Mouse (Mus musculus) heart, embryonic 16.5 days (tissue): ENCODE measurements around the gene Prn. TPM values are rescaled to one million over a fixed set of nuclear protein-coding genes. Genes with fewer than 3 reads are reported as not detected.
A peak's percentile ranks its signal among the peaks of the same experiment; 100 is the strongest.

Experiments
- ATAC-seq: fragments of 200-750 bp; cut with Nextera tagmentation; replicated peaks from 2 replicates; pipeline ENCODE4 v1.8.0; 2017; ENCODE audit warnings: moderate number of reproducible peaks; ENCODE audit not compliant: insufficient read depth, low FRiP score; ENCODE audit errors: extremely low read depth
- H3K27ac ChIP-seq: fragments of 300-500 bp; sonication (generic); 2 replicates; pipeline ENCODE4 v1.5.1; 2014; ENCODE audit warnings: mild to moderate bottlenecking, low read length, control low read depth, moderate library complexity
- H3K27me3 ChIP-seq: fragments of 300-500 bp; sonication (generic); 2 replicates; pipeline ENCODE4 v1.6.1; 2014; ENCODE audit warnings: low read length, mixed read lengths; ENCODE audit not compliant: control insufficient read depth, insufficient read depth
- H3K36me3 ChIP-seq: fragments of 300-500 bp; sonication (generic); 2 replicates; pipeline ENCODE4 v1.6.1; 2014; ENCODE audit not compliant: control insufficient read depth, insufficient read depth
- H3K4me1 ChIP-seq: fragments of 300-500 bp; sonication (generic); 2 replicates; pipeline ENCODE4 v1.6.1; 2014; ENCODE audit warnings: low read length, mixed read lengths; ENCODE audit not compliant: control insufficient read depth, insufficient read depth
- H3K4me2 ChIP-seq: fragments of 300-500 bp; sonication (generic); 2 replicates; pipeline ENCODE4 v1.6.1; 2014; ENCODE audit warnings: low read depth, mild to moderate bottlenecking, control low read depth, low read length
- H3K4me3 ChIP-seq: fragments of 300-500 bp; sonication (generic); 2 replicates; pipeline ENCODE4 v1.5.1; 2014; ENCODE audit warnings: mild to moderate bottlenecking, control low read depth, low read length
- H3K9ac ChIP-seq: fragments of 300-500 bp; sonication (generic); 2 replicates; pipeline ENCODE4 v1.6.1; 2014; ENCODE audit warnings: low read length, control low read depth
- H3K9me3 ChIP-seq: fragments of 300-500 bp; sonication (generic); replicated peaks from 2 replicates; pipeline ENCODE4 v1.6.1; 2016; ENCODE audit warnings: low read length; ENCODE audit not compliant: control insufficient read depth
- WGBS: fragments of 180-500 bp; shearing (Covaris S2); extraction: QIAGEN DNeasy Blood & Tissue Kit; methylation state at CpG from one replicate; pipeline ENCODE4 v1.1.7; 2014; 5-methylcytosine and 5-hydroxymethylcytosine counted together
- polyA plus RNA-seq: library from polyadenylated mRNA; unstranded; fragments of >200 nt; fragmentation: Nextera tagmentation; extraction: Ambion mirVana; gene quantifications from 2 replicates; pipeline ENCODE4 v1.2.1, GENCODE M21; 2015

Prn gene
- polyA plus RNA-seq, 1 experiment from 2014 or later = not detected

DNA sequence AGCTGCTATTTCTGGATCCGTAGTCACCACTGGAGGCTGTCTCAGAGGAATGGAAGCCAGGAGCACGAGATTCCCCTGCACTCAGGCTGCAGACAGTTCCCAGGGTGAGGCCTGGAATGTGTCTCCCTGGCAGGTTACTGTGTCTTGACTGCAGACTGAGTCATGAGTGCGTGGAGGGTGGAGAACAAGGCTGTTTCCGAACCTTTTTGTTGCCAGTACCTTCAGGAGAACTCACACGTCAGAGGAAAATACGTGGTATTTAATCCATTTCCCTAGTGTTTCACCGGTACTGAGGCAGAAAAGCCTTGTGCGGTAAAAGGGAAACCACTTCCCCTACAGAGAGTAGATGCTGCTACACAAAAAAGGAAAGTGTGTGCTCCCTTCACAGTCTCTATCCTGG, 6.9 kb upstream of the Prn start:
- WGBS = 7% methylated on average over 8 of the region's 8 CpGs
- H3K4me1 ChIP-seq = peaks cover 21% of the 10 kb centered on the region
- no peaks in the 10 kb centered on the region for H3K36me3 ChIP-seq
- no peaks in the 10 kb centered on the region for H3K9me3 ChIP-seq
- peak overlapping the region; percentile 10; the same call in 1 of the 2 replicates for H3K4me2 ChIP-seq
- peak overlapping the region; percentile 87 for H3K27ac ChIP-seq
- ATAC-seq = peak; percentile 89
- H3K27me3 ChIP-seq = no peaks in the 10 kb centered on the region
- H3K4me3 ChIP-seq = no peak overlapping the region
- peak overlapping the region; percentile 54; the same call in 1 of the 2 replicates for H3K9ac ChIP-seq

DNA sequence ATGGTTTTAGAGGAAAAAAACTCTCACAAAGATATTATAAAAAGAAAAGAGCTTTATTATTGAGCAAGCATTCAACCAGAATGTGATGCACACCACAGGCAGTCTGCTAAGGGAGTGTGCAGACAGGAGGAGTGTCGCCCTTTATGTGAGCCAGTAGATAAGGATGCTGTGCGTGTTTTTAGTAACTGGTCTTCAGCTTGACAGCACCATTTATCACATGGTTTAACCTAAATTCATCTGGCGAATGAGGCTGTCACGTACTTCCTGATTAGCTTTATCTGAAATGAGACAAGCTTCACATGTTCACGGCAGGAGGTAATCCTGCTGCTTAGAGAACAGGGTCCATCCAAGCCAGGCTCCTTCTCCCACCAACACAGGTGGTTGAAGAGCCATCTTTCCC, 4.7 kb upstream of the Prn start:
- WGBS = 19% methylated on average over 5 of the region's 5 CpGs
- H3K36me3 ChIP-seq = no peaks in the 10 kb centered on the region
- H3K9me3 ChIP-seq = no peaks in the 10 kb centered on the region
- no peaks in the 10 kb centered on the region for H3K27me3 ChIP-seq
- peaks cover 25% of the 10 kb centered on the region for H3K4me1 ChIP-seq
- H3K4me3 ChIP-seq = no peak overlapping the region
- H3K27ac ChIP-seq = no peak overlapping the region
- no peak overlapping the region for H3K4me2 ChIP-seq
- ATAC-seq = no peak
- no peak overlapping the region for H3K9ac ChIP-seq

DNA sequence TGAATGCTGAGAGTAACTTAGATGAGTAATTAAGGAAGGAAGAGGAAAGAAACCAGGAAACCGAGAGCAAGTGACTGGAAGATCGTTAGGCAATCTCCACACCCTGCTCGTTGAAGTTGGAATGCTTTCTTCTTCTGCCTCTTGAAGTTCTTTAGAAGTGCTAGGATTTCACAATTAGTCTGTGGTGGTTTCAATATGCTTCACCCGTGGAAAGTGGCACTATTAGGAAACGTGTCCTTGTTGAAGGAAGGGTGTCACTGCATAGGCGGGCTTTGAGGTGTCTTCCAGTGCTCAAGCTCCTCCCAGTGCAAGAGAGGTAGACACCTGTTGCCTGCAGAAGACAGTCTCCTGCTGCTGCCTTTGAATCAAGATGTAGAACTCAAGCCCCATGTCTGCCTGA, 4.0 kb upstream of the Prn start:
- Histone ChIP-seq H3K4me1 (peaks cover 25% of the 10 kb centered on the region), H3K4me2 (no peak overlapping the region), H3K4me3 (no peak overlapping the region), H3K9me3 (no peaks in the 10 kb centered on the region), H3K36me3 (no peaks in the 10 kb centered on the region), H3K9ac (no peak overlapping the region), H3K27ac (no peak overlapping the region), H3K27me3 (no peaks in the 10 kb centered on the region)
- WGBS = 62% methylated on average over 6 of the region's 6 CpGs
- no peak for ATAC-seq

GRCm38 (mm10) chr2:131906266-131906665, 3.5 kb upstream of the Prn start:
- H3K4me2 ChIP-seq = no peak overlapping the region
- ATAC-seq = no peak
- no peaks in the 10 kb centered on the region for H3K9me3 ChIP-seq
- H3K36me3 ChIP-seq = no peaks in the 10 kb centered on the region
- H3K9ac ChIP-seq = no peak overlapping the region
- peaks cover 29% of the 10 kb centered on the region for H3K4me1 ChIP-seq
- WGBS = 90% methylated on average over 3 of the region's 3 CpGs
- no peaks in the 10 kb centered on the region for H3K27me3 ChIP-seq
- H3K4me3 ChIP-seq = no peak overlapping the region
- no peak overlapping the region for H3K27ac ChIP-seq

GRCm38 (mm10) chr2:131906846-131907245, 2.9 kb upstream of the Prn start:
- H3K4me1 ChIP-seq = peaks cover 34% of the 10 kb centered on the region
- ATAC-seq = no peak

GRCm38 (mm10) chr2:131907311-131907710, 2.4 kb upstream of the Prn start:
- WGBS = 79% methylated on average over 5 of the region's 5 CpGs
- ATAC-seq = no peak
- Histone ChIP-seq H3K4me3 (no peak overlapping the region), H3K36me3 (no peaks in the 10 kb centered on the region), H3K27me3 (no peaks in the 10 kb centered on the region), H3K4me2 (no peak overlapping the region), H3K9ac (no peak overlapping the region), H3K9me3 (no peaks in the 10 kb centered on the region), H3K4me1 (peaks cover 37% of the 10 kb centered on the region), H3K27ac (no peak overlapping the region)

More at GRCm38 (mm10) chr2:131906846-131907245, 2.9 kb upstream of the Prn start:
- Histone ChIP-seq H3K9ac (no peak overlapping the region), H3K36me3 (no peaks in the 10 kb centered on the region), H3K27me3 (no peaks in the 10 kb centered on the region), H3K4me3 (no peak overlapping the region), H3K9me3 (no peaks in the 10 kb centered on the region), H3K27ac (no peak overlapping the region), H3K4me2 (no peak overlapping the region)
- WGBS = 42% methylated on average over 1 of the region's 1 CpGs

GRCm38 (mm10) chr2:131908351-131908861, 1.4 kb upstream of the Prn start:
- peaks cover 2% of the 10 kb centered on the region; the same call in 1 of the 2 replicates for H3K36me3 ChIP-seq
- WGBS = 87% methylated on average over 7 of the region's 7 CpGs
- no peak for ATAC-seq
- H3K4me1 ChIP-seq = peaks cover 30% of the 10 kb centered on the region
- no peaks in the 10 kb centered on the region for H3K27me3 ChIP-seq
- H3K27ac ChIP-seq = no peak overlapping the region
- no peak overlapping the region for H3K9ac ChIP-seq
- H3K4me3 ChIP-seq = no peak overlapping the region
- H3K9me3 ChIP-seq = no peaks in the 10 kb centered on the region
- H3K4me2 ChIP-seq = no peak overlapping the region

GRCm38 (mm10) chr2:131908906-131909305, 851 bp upstream of the Prn start:
- H3K36me3 ChIP-seq = peaks cover 2% of the 10 kb centered on the region; the same call in 1 of the 2 replicates
- H3K4me2 ChIP-seq = peak overlapping the region; percentile 59
- ATAC-seq = no peak
- H3K9ac ChIP-seq = no peak overlapping the region
- no peaks in the 10 kb centered on the region for H3K9me3 ChIP-seq
- no peaks in the 10 kb centered on the region for H3K27me3 ChIP-seq
- H3K4me3 ChIP-seq = no peak overlapping the region
- H3K4me1 ChIP-seq = peaks cover 30% of the 10 kb centered on the region
- 88% methylated on average over 1 of the region's 1 CpGs for WGBS
- H3K27ac ChIP-seq = no peak overlapping the region; the same call in 1 of the 2 replicates

GRCm38 (mm10) chr2:131910847-131911246, 1.1 kb downstream of the Prn start:
- no peaks in the 10 kb centered on the region for H3K27me3 ChIP-seq
- H3K4me1 ChIP-seq = peaks cover 16% of the 10 kb centered on the region
- peak overlapping the region; percentile 71 for H3K4me3 ChIP-seq
- no peaks in the 10 kb centered on the region for H3K9me3 ChIP-seq
- H3K4me2 ChIP-seq = peak overlapping the region; percentile 59
- 54% methylated on average over 2 of the region's 2 CpGs for WGBS
- peaks cover 7% of the 10 kb centered on the region for H3K36me3 ChIP-seq
- ATAC-seq = no peak
- no peak overlapping the region for H3K27ac ChIP-seq
- H3K9ac ChIP-seq = peak overlapping the region; percentile 84
